ENCODE assay signal across 10 mouse cellular contexts in the genomic region with DNA sequence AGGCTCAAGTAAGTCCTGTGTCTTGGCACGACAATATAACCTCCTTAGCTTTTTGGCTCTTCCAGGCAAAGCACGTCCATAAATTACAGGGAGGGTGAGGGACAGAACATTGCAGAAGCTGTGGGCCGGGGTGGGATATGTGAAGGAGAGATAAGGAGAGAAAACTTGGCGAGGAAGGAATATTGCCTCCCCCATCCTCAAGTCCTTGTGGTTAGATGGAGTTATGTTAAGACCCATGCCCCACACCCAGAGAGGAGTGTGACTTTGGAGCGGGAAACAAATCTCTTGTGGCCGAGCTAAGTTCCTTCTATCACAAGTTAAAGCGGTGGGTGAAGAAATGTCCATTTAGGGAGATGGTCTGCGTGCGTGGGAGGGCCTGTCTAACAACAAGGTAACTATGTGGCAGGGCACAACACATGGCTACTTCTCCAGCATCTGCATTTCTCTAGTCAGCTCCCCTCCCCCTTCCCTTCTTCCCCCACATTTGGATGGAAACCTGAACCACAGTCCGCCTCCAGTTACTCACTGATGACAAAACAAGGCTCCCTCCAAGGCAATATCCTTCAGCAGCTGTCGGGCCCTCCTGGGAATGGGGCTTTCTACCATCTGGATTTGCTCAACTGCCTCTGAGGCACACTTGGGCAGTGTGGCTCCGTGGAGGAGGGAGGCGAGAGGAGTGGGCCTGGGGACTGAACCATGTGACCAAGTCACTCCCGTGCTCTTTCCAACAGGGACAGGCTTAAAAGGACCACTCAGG. TPM values are rescaled to one million over a fixed set of nuclear protein-coding genes. Genes with fewer than 3 reads are reported as not detected.
A peak's percentile ranks its signal among the peaks of the same experiment; 100 is the strongest.
DNase-seq lines count a peak whose midpoint lies in the region; ATAC-seq and TF ChIP-seq lines count a peak whose summit lies in the region.
"Had no signal": no experiment of that assay in that cellular context is flagged by ENCODE, and none has a peak within 500 bp of the region (broad histone marks: within the 10 kb centered on the region; RNA-seq: fewer than 3 reads in every experiment).

No protein-coding gene starts in this region.

- no peaks in the 10 kb centered on the region for H3K9me3 ChIP-seq in hindbrain, embryonic 11.5 days (ENCODE audit: control insufficient read depth, low read length)
- no peaks in the 10 kb centered on the region for H3K9me3 ChIP-seq in hindbrain, embryonic 16.5 days (ENCODE audit: control insufficient read depth, low read length)
- H3K9me3 ChIP-seq in embryonic facial prominence, embryonic 13.5 days = no peaks in the 10 kb centered on the region

- no peak overlapping the region for H3K4me2 ChIP-seq in hindbrain, embryonic 11.5 days (replicated peaks; ENCODE audit: low read depth, low read length)
- H3K4me2 ChIP-seq in hindbrain, embryonic 16.5 days (ENCODE audit: low read length) = no peak overlapping the region
- peak overlapping the region; percentile 18; the same call in 1 of the 2 replicates for H3K4me2 ChIP-seq in embryonic facial prominence, embryonic 13.5 days
- H3K4me2 ChIP-seq in myocyte (ENCODE audit: low read depth) = peak overlapping the region; percentile 66

- H3K27ac ChIP-seq in hindbrain, embryonic 11.5 days (ENCODE audit: low read depth, low read length) = no peak overlapping the region
- H3K27ac ChIP-seq in hindbrain, embryonic 16.5 days (ENCODE audit: low read depth, low read length) = no peak overlapping the region
- H3K27ac ChIP-seq in embryonic facial prominence, embryonic 13.5 days = peak overlapping the region; percentile 79

- no peak overlapping the region for H3K9ac ChIP-seq in hindbrain, embryonic 11.5 days (ENCODE audit: low read depth, low read length)
- no peak overlapping the region for H3K9ac ChIP-seq in hindbrain, embryonic 16.5 days (ENCODE audit: low read depth, low read length)
- H3K9ac ChIP-seq in embryonic facial prominence, embryonic 13.5 days = no peak overlapping the region

- H3K36me3 ChIP-seq in hindbrain, embryonic 11.5 days (ENCODE audit: control insufficient read depth, insufficient read depth, low read length) = no peaks in the 10 kb centered on the region
- no peaks in the 10 kb centered on the region for H3K36me3 ChIP-seq in hindbrain, embryonic 16.5 days (ENCODE audit: control insufficient read depth, insufficient read depth, low read length)
- no peaks in the 10 kb centered on the region for H3K36me3 ChIP-seq in embryonic facial prominence, embryonic 13.5 days
- H3K36me3 ChIP-seq in myocyte (ENCODE audit: control insufficient read depth, insufficient read depth) = no peaks in the 10 kb centered on the region

- no peak overlapping the region for H3ac ChIP-seq in myocyte (ENCODE audit: control insufficient read depth, insufficient read length)

- peak; percentile 25 for TF ChIP-seq POLR2A in myocyte (IDR thresholded peaks at IDR 0.05; ENCODE audit: insufficient read length, low read depth)

- ATAC-seq in hindbrain, embryonic 11.5 days (ENCODE audit: low FRiP score) = peak; percentile 53; the same call in 1 of the 2 replicates
- ATAC-seq in hindbrain, embryonic 16.5 days = no peak
- ATAC-seq in embryonic facial prominence, embryonic 13.5 days (ENCODE audit: insufficient number of reproducible peaks, insufficient read depth, low FRiP score, low TSS enrichment, low read depth) = peak; percentile 88

- no peak overlapping the region for H3K4me3 ChIP-seq in hindbrain, embryonic 11.5 days (ENCODE audit: low read depth, low read length)
- no peak overlapping the region for H3K4me3 ChIP-seq in hindbrain, embryonic 16.5 days (ENCODE audit: low read length)
- H3K4me3 ChIP-seq in embryonic facial prominence, embryonic 13.5 days = no peak overlapping the region
- no peak overlapping the region for H3K4me3 ChIP-seq in myocyte

- no peaks in the 10 kb centered on the region for H3K27me3 ChIP-seq in hindbrain, embryonic 11.5 days (ENCODE audit: control insufficient read depth, insufficient read depth, low read length)
- no peaks in the 10 kb centered on the region for H3K27me3 ChIP-seq in hindbrain, embryonic 16.5 days (replicated peaks; ENCODE audit: control insufficient read depth, insufficient read depth, low read length)
- H3K27me3 ChIP-seq in embryonic facial prominence, embryonic 13.5 days = no peaks in the 10 kb centered on the region
- H3K27me3 ChIP-seq in myocyte (ENCODE audit: control insufficient read depth, insufficient read depth, insufficient read length) = no peaks in the 10 kb centered on the region
- H3K27me3 ChIP-seq: CH12.LX had no signal

- H3K4me1 ChIP-seq in hindbrain, embryonic 11.5 days (replicated peaks; ENCODE audit: control insufficient read depth, insufficient read depth, low read length) = no peaks in the 10 kb centered on the region
- H3K4me1 ChIP-seq in hindbrain, embryonic 16.5 days (ENCODE audit: control insufficient read depth, insufficient read depth, low read depth, low read length) = no peaks in the 10 kb centered on the region
- H3K4me1 ChIP-seq in embryonic facial prominence, embryonic 13.5 days = peaks cover 40% of the 10 kb centered on the region

- no peaks in the 10 kb centered on the region for H3K79me2 ChIP-seq in myocyte (ENCODE audit: control insufficient read depth, insufficient read depth)

- WGBS in hindbrain, embryonic 11.5 days = 67% methylated on average over 14 of the region's 14 CpGs
- WGBS in hindbrain, embryonic 16.5 days = 69% methylated on average over 14 of the region's 14 CpGs
- 32% methylated on average over 14 of the region's 14 CpGs for WGBS in embryonic facial prominence, embryonic 13.5 days

- intact Hi-C loops in heart, postnatal 25 days (cut with DNase I) = no loop called here

- peak; percentile 49 for DNase-seq in hindbrain, embryonic 11.5 days (ENCODE audit: low spot score)
- peak; percentile 77 for DNase-seq in heart, postnatal 25 days (ENCODE audit: low spot score)
- no peak for DNase-seq in layer of hippocampus, adult 8-10 months (ENCODE audit: low spot score in 2 of 2)
- no peak for DNase-seq in cerebellum, adult 9-10 months
- DNase-seq in cerebellum, adult 8-10 months = no peak

TF ChIP-seq in myocyte, 11 proteins besides CTCF, POLR2A, EP300 and RAD21:
- TF ChIP-seq MAX (IDR thresholded peaks at IDR 0.05; ENCODE audit: low read depth) (no peak), TCF12 (IDR thresholded peaks at IDR 0.05; ENCODE audit: insufficient read depth, poor library complexity, severe bottlenecking) (peak; percentile 97), E2F4 (IDR thresholded peaks at IDR 0.05; ENCODE audit: insufficient read depth) (no peak), MYOG (IDR thresholded peaks at IDR 0.05; ENCODE audit: control insufficient read depth in 1 of 3, insufficient read depth in 1 of 3, insufficient read length in 2 of 3, low read depth in 2 of 3) (peak; percentile 66 to 87 (median 83)), CEBPB (IDR thresholded peaks at IDR 0.05; ENCODE audit: insufficient read depth, poor library complexity, severe bottlenecking) (peak; percentile 87), SRF (IDR thresholded peaks at IDR 0.05; ENCODE audit: control insufficient read depth, insufficient read length, low read depth) (peak; percentile 95), USF1 (IDR thresholded peaks at IDR 0.05; ENCODE audit: low read depth) (peak; percentile 82), POLR2AphosphoS2 (IDR thresholded peaks at IDR 0.05; ENCODE audit: insufficient read length, low read depth) (no peak), REST (IDR thresholded peaks at IDR 0.05; ENCODE audit: insufficient read depth, insufficient read length) (no peak), TCF3 (IDR thresholded peaks at IDR 0.05; ENCODE audit: insufficient read length, low read depth) (peak; percentile 55), MYOD1 (IDR thresholded peaks at IDR 0.05; ENCODE audit: control insufficient read depth in 1 of 3, insufficient read length in 2 of 3, low read depth in 2 of 3) (peak; percentile 62 to 93 (median 93))
TF ChIP-seq in myocyte: peak in this region for 7.

RNA-seq across cellular contexts. Expression of gene Slc44a3, which starts 56.7 kb away (rescaled TPM):
- 0.86 and 1.6 TPM in 2 replicates for polyA plus RNA-seq in hindbrain, embryonic 11.5 days (2014; fragmentation: Nextera tagmentation; extraction: Ambion mirVana)
- 0.51 and 0.59 TPM in 2 replicates for polyA plus RNA-seq in hindbrain, embryonic 16.5 days (2015; fragmentation: Nextera tagmentation; extraction: Ambion mirVana)
- polyA plus RNA-seq in embryonic facial prominence, embryonic 13.5 days (2015; fragmentation: Nextera tagmentation; extraction: Ambion mirVana) = 2.3 and 4.2 TPM in 2 replicates
- not detected for total RNA-seq in heart, postnatal 25 days (2021)
- polyA plus RNA-seq in myocyte (2012; fragmentation: generic; extraction: Trizol) = 2.3 TPM
- under 1 TPM in 2 of 4 experiments, not detected in 2; 0.27 to 0.72 TPM for total RNA-seq in layer of hippocampus, adult 8-10 months (2022)
- total RNA-seq: CH12.LX; left cerebral cortex, postnatal 14 days had no signal

Comparison
In these comparisons a context has a peak if more than half of its experiments do, and no peak if none do; other contexts are left out.
1. DNase-seq: peak in hindbrain, embryonic 11.5 days (single experiment) and heart, postnatal 25 days (single experiment); none in layer of hippocampus, adult 8-10 months (0 of 2), cerebellum, adult 9-10 months (single experiment) and cerebellum, adult 8-10 months (single experiment).
2. H3K4me2 ChIP-seq: peak in embryonic facial prominence, embryonic 13.5 days (single experiment) and myocyte (single experiment); none in hindbrain, embryonic 11.5 days (single experiment) and hindbrain, embryonic 16.5 days (single experiment).